Mouse (Mus musculus): Measurements from ENCODE around the gene Srarp. TPM values are rescaled to one million over a fixed set of nuclear protein-coding genes. Genes with fewer than 3 reads are reported as not detected.

Srarp gene
- polyA plus RNA-seq, 1 experiment from 2014 or later, result not detected

GRCm38 (mm10) chr4:141463472-141463871 is 27.6 kb upstream of the Srarp start:
- 79% methylated on average over 14 of the region's 14 CpGs for WGBS
- Histone ChIP-seq H3K27ac (replicated peaks; ENCODE audit: low read depth, low read length) (no peak overlapping the region), H3K4me1 (ENCODE audit: control insufficient read depth, insufficient read depth, low read length) (peaks cover under 1% of the 10 kb centered on the region), H3K27me3 (ENCODE audit: control insufficient read depth, insufficient read depth, low read length) (no peaks in the 10 kb centered on the region), H3K9ac (replicated peaks; ENCODE audit: low read length) (no peak overlapping the region), H3K9me3 (replicated peaks; ENCODE audit: control insufficient read depth, low read length) (no peaks in the 10 kb centered on the region), H3K4me2 (ENCODE audit: low read depth, low read length) (no peak overlapping the region), H3K36me3 (replicated peaks; ENCODE audit: control insufficient read depth, insufficient read depth, low read depth, low read length) (peaks cover 13% of the 10 kb centered on the region), H3K4me3 (ENCODE audit: low read depth, low read length) (no peak overlapping the region)
- DNase-seq (ENCODE audit: low spot score) (no peak), ATAC-seq (replicated peaks; ENCODE audit: insufficient number of reproducible peaks, low FRiP score, low TSS enrichment, low read depth) (no peak)

GRCm38 (mm10) chr4:141461576-141461975 is 25.7 kb upstream of the Srarp start:
- 92% methylated on average over 12 of the region's 12 CpGs for WGBS
- no peak for DNase-seq (ENCODE audit: low spot score)
- Histone ChIP-seq H3K27me3 (ENCODE audit: control insufficient read depth, insufficient read depth, low read length) (no peaks in the 10 kb centered on the region), H3K36me3 (replicated peaks; ENCODE audit: control insufficient read depth, insufficient read depth, low read depth, low read length) (peaks cover 8% of the 10 kb centered on the region), H3K9me3 (replicated peaks; ENCODE audit: control insufficient read depth, low read length) (no peaks in the 10 kb centered on the region), H3K4me2 (ENCODE audit: low read depth, low read length) (no peak overlapping the region), H3K9ac (replicated peaks; ENCODE audit: low read length) (no peak overlapping the region), H3K4me1 (ENCODE audit: control insufficient read depth, insufficient read depth, low read length) (peaks cover 3% of the 10 kb centered on the region), H3K27ac (replicated peaks; ENCODE audit: low read depth, low read length) (no peak overlapping the region), H3K4me3 (ENCODE audit: low read depth, low read length) (no peak overlapping the region)
- no peak for ATAC-seq (replicated peaks; ENCODE audit: insufficient number of reproducible peaks, low FRiP score, low TSS enrichment, low read depth)

GRCm38 (mm10) chr4:141461088-141461487 is 25.2 kb upstream of the Srarp start:
- H3K4me1 ChIP-seq (ENCODE audit: control insufficient read depth, insufficient read depth, low read length), result peaks cover 3% of the 10 kb centered on the region
- H3K9ac ChIP-seq (replicated peaks; ENCODE audit: low read length), result no peak overlapping the region
- H3K36me3 ChIP-seq (replicated peaks; ENCODE audit: control insufficient read depth, insufficient read depth, low read depth, low read length), result peaks cover 8% of the 10 kb centered on the region
- 82% methylated on average over 12 of the region's 12 CpGs for WGBS
- no peak overlapping the region for H3K4me2 ChIP-seq (ENCODE audit: low read depth, low read length)
- H3K27me3 ChIP-seq (ENCODE audit: control insufficient read depth, insufficient read depth, low read length), result no peaks in the 10 kb centered on the region
- no peak overlapping the region for H3K4me3 ChIP-seq (ENCODE audit: low read depth, low read length)
- ATAC-seq (replicated peaks; ENCODE audit: insufficient number of reproducible peaks, low FRiP score, low TSS enrichment, low read depth) (0 out of 2 replicates have a peak, but pooled peaks have one; percentile 15), DNase-seq (ENCODE audit: low spot score) (no peak)
- H3K9me3 ChIP-seq (replicated peaks; ENCODE audit: control insufficient read depth, low read length), result no peaks in the 10 kb centered on the region
- H3K27ac ChIP-seq (replicated peaks; ENCODE audit: low read depth, low read length), result no peak overlapping the region

GRCm38 (mm10) chr4:141460481-141460880 is 24.6 kb upstream of the Srarp start:
- Histone ChIP-seq H3K27ac (replicated peaks; ENCODE audit: low read depth, low read length) (no peak overlapping the region), H3K9ac (replicated peaks; ENCODE audit: low read length) (no peak overlapping the region), H3K4me2 (ENCODE audit: low read depth, low read length) (no peak overlapping the region), H3K9me3 (replicated peaks; ENCODE audit: control insufficient read depth, low read length) (no peaks in the 10 kb centered on the region), H3K4me1 (ENCODE audit: control insufficient read depth, insufficient read depth, low read length) (peaks cover 3% of the 10 kb centered on the region), H3K4me3 (ENCODE audit: low read depth, low read length) (no peak overlapping the region), H3K27me3 (ENCODE audit: control insufficient read depth, insufficient read depth, low read length) (no peaks in the 10 kb centered on the region), H3K36me3 (replicated peaks; ENCODE audit: control insufficient read depth, insufficient read depth, low read depth, low read length) (peaks cover 8% of the 10 kb centered on the region)
- no peak for ATAC-seq (replicated peaks; ENCODE audit: insufficient number of reproducible peaks, low FRiP score, low TSS enrichment, low read depth)
- no peak for DNase-seq (ENCODE audit: low spot score)
- WGBS, result 89% methylated on average over 4 of the region's 4 CpGs

GRCm38 (mm10) chr4:141459766-141460165 is 23.9 kb upstream of the Srarp start:
- H3K4me2 ChIP-seq (ENCODE audit: low read depth, low read length), result no peak overlapping the region
- WGBS, result 93% methylated on average over 9 of the region's 9 CpGs
- H3K4me1 ChIP-seq (ENCODE audit: control insufficient read depth, insufficient read depth, low read length), result peaks cover 3% of the 10 kb centered on the region
- no peak overlapping the region for H3K4me3 ChIP-seq (ENCODE audit: low read depth, low read length)
- H3K9me3 ChIP-seq (replicated peaks; ENCODE audit: control insufficient read depth, low read length), result no peaks in the 10 kb centered on the region
- H3K9ac ChIP-seq (replicated peaks; ENCODE audit: low read length), result no peak overlapping the region
- no peaks in the 10 kb centered on the region for H3K27me3 ChIP-seq (ENCODE audit: control insufficient read depth, insufficient read depth, low read length)
- no peak overlapping the region for H3K27ac ChIP-seq (replicated peaks; ENCODE audit: low read depth, low read length)
- no peak for ATAC-seq (replicated peaks; ENCODE audit: insufficient number of reproducible peaks, low FRiP score, low TSS enrichment, low read depth)
- peaks cover 5% of the 10 kb centered on the region for H3K36me3 ChIP-seq (replicated peaks; ENCODE audit: control insufficient read depth, insufficient read depth, low read depth, low read length)
- DNase-seq (ENCODE audit: low spot score), result no peak

GRCm38 (mm10) chr4:141458888-141459287 is 23.0 kb upstream of the Srarp start:
- H3K27ac ChIP-seq (replicated peaks; ENCODE audit: low read depth, low read length), result 0 out of 2 replicates have a peak overlapping the region, but pooled peaks have one; percentile 7

GRCm38 (mm10) chr4:141458236-141458635 is 22.3 kb upstream of the Srarp start:
- H3K27ac ChIP-seq (replicated peaks; ENCODE audit: low read depth, low read length), result peak overlapping the region; percentile 44; the same call in 1 of the 2 replicates
- H3K9me3 ChIP-seq (replicated peaks; ENCODE audit: control insufficient read depth, low read length), result no peaks in the 10 kb centered on the region
- no peak overlapping the region for H3K4me3 ChIP-seq (ENCODE audit: low read depth, low read length)
- H3K27me3 ChIP-seq (ENCODE audit: control insufficient read depth, insufficient read depth, low read length), result no peaks in the 10 kb centered on the region
- H3K4me1 ChIP-seq (ENCODE audit: control insufficient read depth, insufficient read depth, low read length), result peaks cover 3% of the 10 kb centered on the region
- ATAC-seq (replicated peaks; ENCODE audit: insufficient number of reproducible peaks, low FRiP score, low TSS enrichment, low read depth), result peak; percentile 70
- DNase-seq (ENCODE audit: low spot score), result peak; percentile 54
- no peaks in the 10 kb centered on the region; the same call in none of the 2 replicates for H3K36me3 ChIP-seq (replicated peaks; ENCODE audit: control insufficient read depth, insufficient read depth, low read depth, low read length)
- H3K4me2 ChIP-seq (ENCODE audit: low read depth, low read length), result no peak overlapping the region
- 9% methylated on average over 7 of the region's 7 CpGs for WGBS
- peak overlapping the region; percentile 3 for H3K9ac ChIP-seq (replicated peaks; ENCODE audit: low read length)

More at GRCm38 (mm10) chr4:141458888-141459287, 23.0 kb upstream of the Srarp start:
- H3K4me2 ChIP-seq (ENCODE audit: low read depth, low read length), result no peak overlapping the region
- peak overlapping the region; percentile 3; the same call in 1 of the 2 replicates for H3K9ac ChIP-seq (replicated peaks; ENCODE audit: low read length)
- ATAC-seq (replicated peaks; ENCODE audit: insufficient number of reproducible peaks, low FRiP score, low TSS enrichment, low read depth) (no peak), DNase-seq (ENCODE audit: low spot score) (no peak)
- H3K36me3 ChIP-seq (replicated peaks; ENCODE audit: control insufficient read depth, insufficient read depth, low read depth, low read length), result no peaks in the 10 kb centered on the region; the same call in none of the 2 replicates
- 72% methylated on average over 3 of the region's 3 CpGs for WGBS
- no peaks in the 10 kb centered on the region for H3K9me3 ChIP-seq (replicated peaks; ENCODE audit: control insufficient read depth, low read length)
- H3K4me1 ChIP-seq (ENCODE audit: control insufficient read depth, insufficient read depth, low read length), result peaks cover 3% of the 10 kb centered on the region
- H3K4me3 ChIP-seq (ENCODE audit: low read depth, low read length), result no peak overlapping the region
- no peaks in the 10 kb centered on the region for H3K27me3 ChIP-seq (ENCODE audit: control insufficient read depth, insufficient read depth, low read length)

GRCm38 (mm10) chr4:141456193-141456938 is 20.5 kb upstream of the Srarp start:
- Histone ChIP-seq H3K36me3 (replicated peaks; ENCODE audit: control insufficient read depth, insufficient read depth, low read depth, low read length) (no peaks in the 10 kb centered on the region; the same call in 1 of the 2 replicates), H3K4me1 (ENCODE audit: control insufficient read depth, insufficient read depth, low read length) (peaks cover 3% of the 10 kb centered on the region), H3K27me3 (ENCODE audit: control insufficient read depth, insufficient read depth, low read length) (no peaks in the 10 kb centered on the region), H3K9me3 (replicated peaks; ENCODE audit: control insufficient read depth, low read length) (no peaks in the 10 kb centered on the region), H3K4me3 (ENCODE audit: low read depth, low read length) (no peak overlapping the region), H3K27ac (replicated peaks; ENCODE audit: low read depth, low read length) (no peak overlapping the region), H3K4me2 (ENCODE audit: low read depth, low read length) (no peak overlapping the region), H3K9ac (replicated peaks; ENCODE audit: low read length) (no peak overlapping the region)
- ATAC-seq (replicated peaks; ENCODE audit: insufficient number of reproducible peaks, low FRiP score, low TSS enrichment, low read depth) (no peak), DNase-seq (ENCODE audit: low spot score) (no peak)
- WGBS, result 93% methylated on average over 14 of the region's 14 CpGs
